Mouse (Mus musculus): ENCODE data around the gene Traf2. TPM values are rescaled to one million over a fixed set of nuclear protein-coding genes. Genes with fewer than 3 reads are reported as not detected.
A peak's percentile ranks its signal among the peaks of the same experiment; 100 is the strongest.

The Traf2 gene
- polyA plus RNA-seq, 1 experiment from 2014 or later = 19.2 TPM

GRCm38 (mm10) chr2:25479551-25480311 lies 67.0 kb downstream of the Traf2 start:
- Histone ChIP-seq H3K36me3 (ENCODE audit: control insufficient read depth, insufficient read depth, low read length) (no peaks in the 10 kb centered on the region), H3K9ac (replicated peaks; ENCODE audit: low read length) (no peak overlapping the region), H3K9me3 (ENCODE audit: control insufficient read depth, low read length) (no peaks in the 10 kb centered on the region), H3K27ac (replicated peaks; ENCODE audit: low read depth, low read length) (no peak overlapping the region), H3K27me3 (ENCODE audit: control insufficient read depth, insufficient read depth, low read length) (no peaks in the 10 kb centered on the region), H3K4me1 (ENCODE audit: control insufficient read depth, insufficient read depth, low read length) (no peaks in the 10 kb centered on the region), H3K4me2 (ENCODE audit: low read length) (no peak overlapping the region), H3K4me3 (replicated peaks; ENCODE audit: low read depth, low read length) (no peak overlapping the region)
- no peak for ATAC-seq (ENCODE audit: low FRiP score, low TSS enrichment)
- WGBS = 81% methylated on average over 10 of the region's 10 CpGs
- DNase-seq = no peak

GRCm38 (mm10) chr2:25477967-25478675 lies 68.6 kb downstream of the Traf2 start:
- Histone ChIP-seq H3K9ac (replicated peaks; ENCODE audit: low read length) (no peak overlapping the region), H3K36me3 (ENCODE audit: control insufficient read depth, insufficient read depth, low read length) (no peaks in the 10 kb centered on the region), H3K27me3 (ENCODE audit: control insufficient read depth, insufficient read depth, low read length) (no peaks in the 10 kb centered on the region), H3K4me3 (replicated peaks; ENCODE audit: low read depth, low read length) (no peak overlapping the region), H3K4me1 (ENCODE audit: control insufficient read depth, insufficient read depth, low read length) (no peaks in the 10 kb centered on the region), H3K27ac (replicated peaks; ENCODE audit: low read depth, low read length) (no peak overlapping the region), H3K9me3 (ENCODE audit: control insufficient read depth, low read length) (no peaks in the 10 kb centered on the region), H3K4me2 (ENCODE audit: low read length) (no peak overlapping the region)
- no peak for ATAC-seq (ENCODE audit: low FRiP score, low TSS enrichment)
- no peak for DNase-seq
- 92% methylated on average over 3 of the region's 3 CpGs for WGBS

GRCm38 (mm10) chr2:25477541-25477940 lies 69.2 kb downstream of the Traf2 start:
- Histone ChIP-seq H3K27me3 (ENCODE audit: control insufficient read depth, insufficient read depth, low read length) (no peaks in the 10 kb centered on the region), H3K9ac (replicated peaks; ENCODE audit: low read length) (no peak overlapping the region), H3K4me1 (ENCODE audit: control insufficient read depth, insufficient read depth, low read length) (no peaks in the 10 kb centered on the region), H3K36me3 (ENCODE audit: control insufficient read depth, insufficient read depth, low read length) (no peaks in the 10 kb centered on the region), H3K4me3 (replicated peaks; ENCODE audit: low read depth, low read length) (no peak overlapping the region), H3K27ac (replicated peaks; ENCODE audit: low read depth, low read length) (no peak overlapping the region), H3K4me2 (ENCODE audit: low read length) (no peak overlapping the region), H3K9me3 (ENCODE audit: control insufficient read depth, low read length) (no peaks in the 10 kb centered on the region)
- ATAC-seq (ENCODE audit: low FRiP score, low TSS enrichment) (no peak), DNase-seq (no peak)
- WGBS = 85% methylated on average over 8 of the region's 8 CpGs

DNA sequence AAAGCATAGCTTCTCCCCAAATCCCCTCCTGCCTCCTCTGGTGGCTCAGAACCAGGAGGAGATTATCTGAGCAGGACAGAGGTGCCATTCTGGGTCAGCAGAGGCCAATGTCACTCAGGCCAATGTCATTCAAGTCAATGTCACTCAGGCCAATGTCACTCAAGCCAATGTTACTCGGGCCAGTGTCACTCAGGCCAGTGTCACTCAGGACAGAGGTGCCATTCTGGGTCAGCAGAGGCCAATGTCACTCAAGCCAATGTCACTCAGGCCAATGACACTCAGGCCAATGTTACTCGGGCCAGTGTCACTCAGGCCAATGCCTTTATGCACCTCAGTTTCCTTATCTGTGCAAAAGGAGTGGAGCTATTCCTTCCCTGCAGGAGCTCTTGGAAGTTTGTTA lies 74.2 kb downstream of the Traf2 start:
- no peak overlapping the region for H3K9ac ChIP-seq (replicated peaks; ENCODE audit: low read length)
- H3K4me1 ChIP-seq (ENCODE audit: control insufficient read depth, insufficient read depth, low read length) = no peaks in the 10 kb centered on the region
- 77% methylated on average over 2 of the region's 2 CpGs for WGBS
- H3K9me3 ChIP-seq (ENCODE audit: control insufficient read depth, low read length) = no peaks in the 10 kb centered on the region
- ATAC-seq (ENCODE audit: low FRiP score, low TSS enrichment) (no peak), DNase-seq (no peak)
- no peak overlapping the region for H3K4me3 ChIP-seq (replicated peaks; ENCODE audit: low read depth, low read length)
- H3K27me3 ChIP-seq (ENCODE audit: control insufficient read depth, insufficient read depth, low read length) = no peaks in the 10 kb centered on the region
- no peak overlapping the region for H3K27ac ChIP-seq (replicated peaks; ENCODE audit: low read depth, low read length)
- H3K36me3 ChIP-seq (ENCODE audit: control insufficient read depth, insufficient read depth, low read length) = no peaks in the 10 kb centered on the region
- H3K4me2 ChIP-seq (ENCODE audit: low read length) = no peak overlapping the region

DNA sequence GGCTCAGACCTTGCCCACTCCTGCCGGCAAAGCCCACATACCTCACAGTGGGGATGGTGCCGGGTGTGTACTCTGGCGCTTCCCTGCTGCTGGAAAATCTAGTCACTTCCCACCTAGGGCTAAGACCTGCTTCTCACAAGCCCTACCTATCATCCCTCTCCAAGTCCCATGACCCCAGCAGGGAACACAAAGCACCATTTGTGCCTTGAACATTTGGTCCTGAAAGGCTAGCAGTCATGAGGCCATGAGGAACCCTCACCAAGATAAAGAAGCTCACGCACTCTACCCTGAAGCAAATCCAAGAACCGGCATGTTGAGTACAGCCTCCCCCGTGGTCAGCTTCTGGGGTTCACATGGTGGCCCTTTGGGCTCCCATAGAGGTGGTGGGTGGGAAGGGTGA lies 76.8 kb downstream of the Traf2 start, which contains the start of gene Ptgds:
Ptgds (minus strand) TSS at position 78 of the 400 bp plus-strand sequence.
- Histone ChIP-seq H3K27ac (replicated peaks; ENCODE audit: low read depth, low read length) (peak within 1 kb of the TSS; percentile 41), H3K27me3 (ENCODE audit: control insufficient read depth, insufficient read depth, low read length) (no peaks in the 10 kb centered on the region), H3K4me3 (replicated peaks; ENCODE audit: low read depth, low read length) (no peak within 1 kb of the TSS), H3K36me3 (ENCODE audit: control insufficient read depth, insufficient read depth, low read length) (no peaks in the 10 kb centered on the region), H3K9ac (replicated peaks; ENCODE audit: low read length) (no peak within 1 kb of the TSS), H3K4me1 (ENCODE audit: control insufficient read depth, insufficient read depth, low read length) (peaks cover 3% of the 10 kb centered on the region; the same call in 1 of the 2 replicates), H3K4me2 (ENCODE audit: low read length) (no peak within 1 kb of the TSS), H3K9me3 (ENCODE audit: control insufficient read depth, low read length) (no peaks in the 10 kb centered on the region)
- 75% methylated on average over 6 of the region's 6 CpGs for WGBS
- ATAC-seq (ENCODE audit: low FRiP score, low TSS enrichment) (no peak), DNase-seq (no peak)

GRCm38 (mm10) chr2:25468962-25469915 lies 77.5 kb downstream of the Traf2 start:
- H3K9ac ChIP-seq (replicated peaks; ENCODE audit: low read length) = no peak overlapping the region
- peak; percentile 66 for DNase-seq
- peaks cover 3% of the 10 kb centered on the region; the same call in 1 of the 2 replicates for H3K4me1 ChIP-seq (ENCODE audit: control insufficient read depth, insufficient read depth, low read length)
- 74% methylated on average over 10 of the region's 10 CpGs for WGBS
- no peak overlapping the region for H3K4me2 ChIP-seq (ENCODE audit: low read length)
- no peaks in the 10 kb centered on the region for H3K36me3 ChIP-seq (ENCODE audit: control insufficient read depth, insufficient read depth, low read length)
- peak overlapping the region; percentile 41 for H3K27ac ChIP-seq (replicated peaks; ENCODE audit: low read depth, low read length)
- ATAC-seq (ENCODE audit: low FRiP score, low TSS enrichment) = peak; percentile 51; the same call in 1 of the 2 replicates
- H3K27me3 ChIP-seq (ENCODE audit: control insufficient read depth, insufficient read depth, low read length) = no peaks in the 10 kb centered on the region
- H3K4me3 ChIP-seq (replicated peaks; ENCODE audit: low read depth, low read length) = no peak overlapping the region
- H3K9me3 ChIP-seq (ENCODE audit: control insufficient read depth, low read length) = no peaks in the 10 kb centered on the region

Other genes with a start within 250 kb of the Traf2 start
- 40.5 and 41.3 TPM in 2 replicates for gene Grin1, start 227.8 kb downstream of the Traf2 start, polyA plus RNA-seq (2014; fragmentation: Nextera tagmentation; extraction: Ambion mirVana)
- gene Man1b1, start 214.6 kb downstream of the Traf2 start, polyA plus RNA-seq (2014; fragmentation: Nextera tagmentation; extraction: Ambion mirVana) = 71.2 and 78.7 TPM in 2 replicates
- gene Dpp7, start 190.6 kb downstream of the Traf2 start, polyA plus RNA-seq (2014; fragmentation: Nextera tagmentation; extraction: Ambion mirVana) = 19.2 and 19.8 TPM in 2 replicates
- 2.6 and 5.3 TPM in 2 replicates for gene Uap1l1, start 181.3 kb downstream of the Traf2 start, polyA plus RNA-seq (2014; fragmentation: Nextera tagmentation; extraction: Ambion mirVana)
- 13.0 and 15.4 TPM in 2 replicates for gene Sapcd2, start 174.6 kb downstream of the Traf2 start, polyA plus RNA-seq (2014; fragmentation: Nextera tagmentation; extraction: Ambion mirVana)
- 2.0 and 2.1 TPM in 2 replicates for gene Entpd2, start 151.1 kb downstream of the Traf2 start, polyA plus RNA-seq (2014; fragmentation: Nextera tagmentation; extraction: Ambion mirVana)
- 374 and 422 TPM in 2 replicates for gene Npdc1, start 147.6 kb downstream of the Traf2 start, polyA plus RNA-seq (2014; fragmentation: Nextera tagmentation; extraction: Ambion mirVana)
- 0.17 and 0.26 TPM in 2 replicates for gene Fut7, start 123.7 kb downstream of the Traf2 start, polyA plus RNA-seq (2014; fragmentation: Nextera tagmentation; extraction: Ambion mirVana)
- 16.9 and 17.7 TPM in 2 replicates for gene Abca2, start 118.2 kb downstream of the Traf2 start, polyA plus RNA-seq (2014; fragmentation: Nextera tagmentation; extraction: Ambion mirVana)
- gene Clic3, start 90.1 kb downstream of the Traf2 start, polyA plus RNA-seq (2014; fragmentation: Nextera tagmentation; extraction: Ambion mirVana) = 1.7 and 1.9 TPM in 2 replicates
- 95.4 and 126 TPM in 2 replicates for gene Paxx, start 85.8 kb downstream of the Traf2 start, polyA plus RNA-seq (2014; fragmentation: Nextera tagmentation; extraction: Ambion mirVana)
- 3.7 and 71.9 TPM in 2 replicates for gene Ptgds, start 76.9 kb downstream of the Traf2 start, polyA plus RNA-seq (2014; fragmentation: Nextera tagmentation; extraction: Ambion mirVana)
- not detected in 2 replicates for gene Lcn12, start 53.0 kb downstream of the Traf2 start, polyA plus RNA-seq (2014; fragmentation: Nextera tagmentation; extraction: Ambion mirVana)
- 110 and 117 TPM in 2 replicates for gene Fbxw5, start 46.2 kb downstream of the Traf2 start, polyA plus RNA-seq (2014; fragmentation: Nextera tagmentation; extraction: Ambion mirVana)
- 5.5 and 6.1 TPM in 2 replicates for gene C8g, start 45.2 kb downstream of the Traf2 start, polyA plus RNA-seq (2014; fragmentation: Nextera tagmentation; extraction: Ambion mirVana)
- gene Edf1, start 10.9 kb upstream of the Traf2 start, polyA plus RNA-seq (2014; fragmentation: Nextera tagmentation; extraction: Ambion mirVana) = 318 and 409 TPM in 2 replicates
- gene Mamdc4, start 27.9 kb upstream of the Traf2 start, polyA plus RNA-seq (2014; fragmentation: Nextera tagmentation; extraction: Ambion mirVana) = 2.1 and 3.9 TPM in 2 replicates
- gene Phpt1, start 28.3 kb upstream of the Traf2 start, polyA plus RNA-seq (2014; fragmentation: Nextera tagmentation; extraction: Ambion mirVana) = 167 and 206 TPM in 2 replicates
- 8.8 and 9.2 TPM in 2 replicates for gene Ajm1, start 34.8 kb upstream of the Traf2 start, polyA plus RNA-seq (2014; fragmentation: Nextera tagmentation; extraction: Ambion mirVana)
- 60.9 and 62.6 TPM in 2 replicates for gene Rabl6, start 61.6 kb upstream of the Traf2 start, polyA plus RNA-seq (2014; fragmentation: Nextera tagmentation; extraction: Ambion mirVana)
- gene Ccdc183, start 70.7 kb upstream of the Traf2 start, polyA plus RNA-seq (2014; fragmentation: Nextera tagmentation; extraction: Ambion mirVana) = 0.28 and 0.33 TPM in 2 replicates
- gene Tmem141, start 75.1 kb upstream of the Traf2 start, polyA plus RNA-seq (2014; fragmentation: Nextera tagmentation; extraction: Ambion mirVana) = 38.4 and 46.5 TPM in 2 replicates
- gene Fcna, start 81.1 kb upstream of the Traf2 start, polyA plus RNA-seq (2014; fragmentation: Nextera tagmentation; extraction: Ambion mirVana) = 2.8 TPM in 1 of 2 replicates, not detected in the other
- not detected in 2 replicates for gene Lcn8, start 106.2 kb upstream of the Traf2 start, polyA plus RNA-seq (2014; fragmentation: Nextera tagmentation; extraction: Ambion mirVana)
- gene Lcn5, start 111.0 kb upstream of the Traf2 start, polyA plus RNA-seq (2014; fragmentation: Nextera tagmentation; extraction: Ambion mirVana) = not detected in 2 replicates
- not detected in 2 replicates for gene Lcn6, start 129.8 kb upstream of the Traf2 start, polyA plus RNA-seq (2014; fragmentation: Nextera tagmentation; extraction: Ambion mirVana)
- gene Lcn10, start 135.8 kb upstream of the Traf2 start, polyA plus RNA-seq (2014; fragmentation: Nextera tagmentation; extraction: Ambion mirVana) = not detected in 2 replicates
- not detected in 2 replicates for gene Obp2a, start 153.1 kb upstream of the Traf2 start, polyA plus RNA-seq (2014; fragmentation: Nextera tagmentation; extraction: Ambion mirVana)
- gene Bmyc, start 159.8 kb upstream of the Traf2 start, polyA plus RNA-seq (2014; fragmentation: Nextera tagmentation; extraction: Ambion mirVana) = 114 and 151 TPM in 2 replicates
- not detected in 2 replicates for gene Obp2b, start 190.1 kb upstream of the Traf2 start, polyA plus RNA-seq (2014; fragmentation: Nextera tagmentation; extraction: Ambion mirVana)
- not detected in 2 replicates for gene Lcn3, start 218.6 kb upstream of the Traf2 start, polyA plus RNA-seq (2014; fragmentation: Nextera tagmentation; extraction: Ambion mirVana)
- gene Lcn11, start 230.1 kb upstream of the Traf2 start, polyA plus RNA-seq (2014; fragmentation: Nextera tagmentation; extraction: Ambion mirVana) = not detected in 2 replicates
- not detected in 2 replicates for gene Gm13539, start 235.3 kb upstream of the Traf2 start, polyA plus RNA-seq (2014; fragmentation: Nextera tagmentation; extraction: Ambion mirVana)